Mouse (Mus musculus): ENCODE data around the gene Itga2. TPM values are rescaled to one million over a fixed set of nuclear protein-coding genes. Genes with fewer than 3 reads are reported as not detected.

The Itga2 gene
- polyA plus RNA-seq, 1 experiment = 0.72 TPM

GRCm38 (mm10) chr13:114818513-114818912, 113.4 kb downstream of the Itga2 start:
- no peak for DNase-seq (ENCODE audit: low read depth)

GRCm38 (mm10) chr13:114817751-114818360, 114.0 kb downstream of the Itga2 start, which contains the start of gene Mocs2:
Gene Mocs2 (plus strand): TSS chr13:114818236.
- DNase-seq (ENCODE audit: low read depth) = no peak

DNA sequence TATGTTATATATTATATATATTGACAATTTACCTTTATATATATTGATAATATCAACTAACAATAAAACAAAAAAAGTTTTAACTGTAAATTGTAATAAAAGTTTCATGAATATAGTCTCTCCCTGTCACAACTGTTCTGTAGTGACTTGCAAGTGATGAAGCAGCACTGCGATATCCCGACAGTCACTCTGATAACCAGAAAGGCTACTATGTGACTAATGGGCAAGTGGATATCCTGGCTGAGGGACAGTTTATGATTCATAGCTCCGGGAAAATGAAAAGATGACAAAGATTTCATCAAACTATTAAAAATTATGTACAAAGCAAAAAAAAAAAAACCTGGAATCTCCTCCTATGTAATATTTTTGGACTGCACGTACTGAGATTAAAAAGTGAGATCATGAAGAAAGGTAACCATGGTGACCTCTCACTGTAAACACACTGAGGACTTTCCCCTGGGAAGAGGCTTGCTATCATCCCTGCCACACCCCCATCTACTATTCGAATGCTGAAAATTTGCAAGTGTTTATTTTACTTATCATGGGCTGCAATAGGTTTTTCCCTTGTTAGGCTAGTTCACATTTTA, 122.2 kb downstream of the Itga2 start:
- no peak for DNase-seq (ENCODE audit: low read depth)

DNA sequence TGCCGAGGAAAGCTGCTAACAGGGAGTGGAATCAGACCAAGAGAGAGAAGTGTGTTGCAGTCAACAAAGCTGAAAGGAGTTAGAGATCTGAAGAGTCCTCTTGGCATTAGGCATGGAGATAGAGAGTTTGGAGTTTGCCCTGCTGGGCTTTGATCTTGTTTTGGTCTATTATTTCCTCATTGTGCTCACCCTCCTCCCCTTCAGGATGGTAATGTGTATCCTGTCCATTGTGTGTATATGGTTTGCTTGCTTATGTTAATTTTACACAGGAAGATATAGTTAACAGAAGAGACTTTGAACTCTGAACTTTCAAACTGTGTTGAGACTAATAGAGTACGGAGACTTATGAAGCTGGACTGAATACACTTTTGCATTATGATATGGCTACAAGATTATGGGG, 128.9 kb downstream of the Itga2 start:
- DNase-seq (ENCODE audit: low read depth) = no peak

DNA sequence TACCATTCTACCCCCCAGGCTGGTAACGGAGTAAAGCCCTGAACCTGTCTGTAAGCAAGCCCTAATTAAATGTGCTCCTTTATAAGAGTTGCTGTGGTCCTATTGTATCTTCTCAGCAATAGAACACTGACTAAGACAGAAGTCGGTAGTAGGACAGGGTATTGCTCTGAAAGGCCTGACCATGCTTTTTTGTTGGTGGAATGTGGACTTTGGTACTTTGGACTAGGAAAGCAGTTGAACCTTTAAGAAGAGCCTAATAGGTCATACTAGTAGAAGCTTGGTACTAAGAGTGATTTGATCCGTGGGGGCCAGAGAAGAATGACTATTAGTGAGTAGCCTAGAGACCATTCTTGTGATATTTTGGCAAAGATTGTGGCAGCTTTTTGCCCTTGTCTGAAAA, 130.0 kb downstream of the Itga2 start:
- DNase-seq (ENCODE audit: low read depth) = no peak

DNA sequence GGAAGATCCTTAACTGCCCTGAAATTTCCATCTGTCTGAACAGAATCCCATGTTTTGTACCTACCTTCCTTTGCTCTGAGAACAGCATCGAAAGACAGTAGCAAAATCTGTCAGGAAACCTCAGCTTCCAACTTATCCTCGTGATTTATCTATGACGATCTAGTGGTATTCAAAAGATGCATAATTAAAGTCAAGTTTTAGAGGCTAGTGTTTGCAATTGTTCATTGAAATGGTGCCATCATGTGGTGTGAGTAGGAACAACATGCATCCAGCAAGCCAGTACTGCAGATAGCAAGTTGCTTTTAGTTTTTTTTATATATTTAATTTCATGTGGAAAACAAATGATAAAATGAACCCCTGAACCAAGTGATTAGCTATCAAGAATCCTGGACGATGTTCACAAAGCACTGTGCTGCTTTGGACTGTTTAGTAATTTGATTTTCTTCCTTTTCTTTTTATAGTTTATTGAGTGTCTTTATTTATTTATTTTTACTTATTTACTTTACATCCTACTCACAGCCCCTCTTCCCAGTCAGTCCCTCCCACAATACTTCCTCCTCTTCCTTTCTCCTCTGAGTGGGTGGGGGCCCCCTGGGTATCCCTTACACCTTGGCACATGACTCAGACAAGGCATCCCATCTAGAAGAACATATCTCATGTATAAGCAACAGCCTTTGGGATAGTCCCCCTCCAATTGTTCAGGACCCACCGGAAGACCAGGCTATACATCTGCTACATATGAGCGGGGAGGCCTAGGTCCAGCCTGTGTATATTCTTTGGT, 138.5 kb downstream of the Itga2 start:
- no peak for DNase-seq (ENCODE audit: low read depth)

DNA sequence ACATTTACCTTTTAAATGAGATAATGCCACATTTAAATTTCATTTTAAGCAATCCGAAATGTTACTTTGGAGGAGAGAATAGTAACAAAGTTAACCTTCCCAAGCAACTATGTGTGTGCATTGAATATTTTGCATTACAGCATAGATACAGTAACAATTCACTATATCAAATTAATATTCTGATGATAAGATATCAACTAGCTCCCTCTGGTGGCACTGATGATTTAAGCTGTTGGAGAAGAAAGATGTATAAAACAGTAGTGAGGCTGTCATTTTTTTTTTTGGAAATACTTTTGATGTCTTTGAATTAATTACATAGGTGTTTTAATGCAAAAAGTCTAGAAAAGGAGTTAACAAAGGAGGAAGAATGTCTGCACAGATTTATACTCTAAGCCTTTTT, 140.4 kb downstream of the Itga2 start:
- no peak for DNase-seq (ENCODE audit: low read depth)

Other genes with a start within 250 kb of the Itga2 start
- gene Mocs2, start 113.9 kb downstream of the Itga2 start, polyA plus RNA-seq (2012; rRNA removed) = 34.2 and 47.2 TPM in 2 replicates
- gene Pelo, start 158.1 kb upstream of the Itga2 start, polyA plus RNA-seq (2012; rRNA removed) = 26.4 and 26.8 TPM in 2 replicates
- gene Gm49395, start 169.8 kb upstream of the Itga2 start, polyA plus RNA-seq (2012; rRNA removed) = 3.8 and 4.1 TPM in 2 replicates
- 11.2 and 11.5 TPM in 2 replicates for gene Itga1, start 169.9 kb upstream of the Itga2 start, polyA plus RNA-seq (2012; rRNA removed)

Measured in gonadal fat pad, adult 2 months (tissue).